Mouse (Mus musculus): ENCODE measurements around the gene Tmem9b. TPM values are rescaled to one million over a fixed set of nuclear protein-coding genes. Genes with fewer than 3 reads are reported as not detected.

The Tmem9b gene
- polyA plus RNA-seq, 1 experiment from 2014 or later: 27.5 TPM

- no peak within 1 kb of the TSS for H3K4me3 ChIP-seq
- no peak for DNase-seq (ENCODE audit: low spot score)
- no peaks in the 10 kb centered on the region for H3K4me1 ChIP-seq
- H3K27me3 ChIP-seq (replicated peaks; ENCODE audit: low read depth, poor library complexity, severe bottlenecking): no peaks in the 10 kb centered on the region
- no peaks in the 10 kb centered on the region for H3K36me3 ChIP-seq (replicated peaks)
- H3K27ac ChIP-seq (replicated peaks): no peak within 1 kb of the TSS
- H3K9me3 ChIP-seq: no peaks in the 10 kb centered on the region
- WGBS: 93% methylated on average over 5 of the region's 5 CpGs
Measured at GRCm38 (mm10) chr7:109723697-109724096, 29.0 kb downstream of the Tmem9b start, which contains the start of gene BC051019. Gene BC051019, minus strand, starts transcription at chr7:109723850.

- Histone ChIP-seq H3K27me3 (replicated peaks; ENCODE audit: low read depth, poor library complexity, severe bottlenecking) (no peaks in the 10 kb centered on the region), H3K9me3 (no peaks in the 10 kb centered on the region), H3K27ac (replicated peaks) (no peak overlapping the region), H3K4me1 (no peaks in the 10 kb centered on the region), H3K36me3 (replicated peaks) (no peaks in the 10 kb centered on the region), H3K4me3 (no peak overlapping the region)
- no peak for DNase-seq (ENCODE audit: low spot score)
- WGBS: 94% methylated on average over 8 of the region's 8 CpGs
Measured at GRCm38 (mm10) chr7:109723114-109723513, 29.6 kb downstream of the Tmem9b start.

GRCm38 (mm10) chr7:109722618-109723017, 30.1 kb downstream of the Tmem9b start:
- Histone ChIP-seq H3K27me3 (replicated peaks; ENCODE audit: low read depth, poor library complexity, severe bottlenecking) (no peaks in the 10 kb centered on the region), H3K36me3 (replicated peaks) (no peaks in the 10 kb centered on the region), H3K4me3 (no peak overlapping the region), H3K9me3 (no peaks in the 10 kb centered on the region), H3K27ac (replicated peaks) (no peak overlapping the region), H3K4me1 (no peaks in the 10 kb centered on the region)
- DNase-seq (ENCODE audit: low spot score): no peak
- 92% methylated on average over 2 of the region's 2 CpGs for WGBS

GRCm38 (mm10) chr7:109719286-109719685, 33.4 kb downstream of the Tmem9b start:
- H3K9me3 ChIP-seq: no peaks in the 10 kb centered on the region
- no peak overlapping the region for H3K27ac ChIP-seq (replicated peaks)
- WGBS: 69% methylated on average over 9 of the region's 9 CpGs
- no peaks in the 10 kb centered on the region for H3K27me3 ChIP-seq (replicated peaks; ENCODE audit: low read depth, poor library complexity, severe bottlenecking)
- H3K4me1 ChIP-seq: no peaks in the 10 kb centered on the region
- DNase-seq (ENCODE audit: low spot score): peak; percentile 20
- H3K36me3 ChIP-seq (replicated peaks): no peaks in the 10 kb centered on the region
- no peak overlapping the region for H3K4me3 ChIP-seq

- Histone ChIP-seq H3K27me3 (replicated peaks; ENCODE audit: low read depth, poor library complexity, severe bottlenecking) (no peaks in the 10 kb centered on the region), H3K9me3 (no peaks in the 10 kb centered on the region), H3K36me3 (replicated peaks) (peaks cover 47% of the 10 kb centered on the region), H3K4me1 (no peaks in the 10 kb centered on the region; the same call in 1 of the 2 replicates), H3K27ac (replicated peaks) (no peak overlapping the region), H3K4me3 (no peak overlapping the region)
- WGBS: 92% methylated on average over 2 of the region's 2 CpGs
- no peak for DNase-seq (ENCODE audit: low spot score)
Measured at GRCm38 (mm10) chr7:109713434-109713982, 39.2 kb downstream of the Tmem9b start.

- WGBS: 93% methylated on average over 7 of the region's 7 CpGs
- no peaks in the 10 kb centered on the region; the same call in 1 of the 2 replicates for H3K4me1 ChIP-seq
- DNase-seq (ENCODE audit: low spot score): no peak
- no peaks in the 10 kb centered on the region for H3K9me3 ChIP-seq
- no peak overlapping the region for H3K27ac ChIP-seq (replicated peaks)
- H3K36me3 ChIP-seq (replicated peaks): peaks cover 60% of the 10 kb centered on the region
- H3K27me3 ChIP-seq (replicated peaks; ENCODE audit: low read depth, poor library complexity, severe bottlenecking): no peaks in the 10 kb centered on the region
- H3K4me3 ChIP-seq: no peak overlapping the region
Measured at GRCm38 (mm10) chr7:109712198-109712597, 40.5 kb downstream of the Tmem9b start.

GRCm38 (mm10) chr7:109710069-109710468, 42.6 kb downstream of the Tmem9b start:
- Histone ChIP-seq H3K9me3 (no peaks in the 10 kb centered on the region), H3K36me3 (replicated peaks) (peaks cover 60% of the 10 kb centered on the region), H3K4me3 (no peak overlapping the region), H3K4me1 (no peaks in the 10 kb centered on the region; the same call in 1 of the 2 replicates), H3K27ac (replicated peaks) (no peak overlapping the region), H3K27me3 (replicated peaks; ENCODE audit: low read depth, poor library complexity, severe bottlenecking) (no peaks in the 10 kb centered on the region)
- DNase-seq (ENCODE audit: low spot score): no peak
- 75% methylated on average over 1 of the region's 1 CpGs for WGBS

- Histone ChIP-seq H3K36me3 (replicated peaks) (peaks cover 60% of the 10 kb centered on the region), H3K4me1 (peaks cover 8% of the 10 kb centered on the region; the same call in 1 of the 2 replicates), H3K9me3 (no peaks in the 10 kb centered on the region), H3K27me3 (replicated peaks; ENCODE audit: low read depth, poor library complexity, severe bottlenecking) (no peaks in the 10 kb centered on the region), H3K4me3 (no peak overlapping the region), H3K27ac (replicated peaks) (no peak overlapping the region)
- no peak for DNase-seq (ENCODE audit: low spot score)
- 73% methylated on average over 3 of the region's 3 CpGs for WGBS
Measured at GRCm38 (mm10) chr7:109708961-109709382, 43.7 kb downstream of the Tmem9b start.

- no peak overlapping the region for H3K27ac ChIP-seq (replicated peaks)
- peak; percentile 55 for DNase-seq (ENCODE audit: low spot score)
- H3K27me3 ChIP-seq (replicated peaks; ENCODE audit: low read depth, poor library complexity, severe bottlenecking): peaks cover 10% of the 10 kb centered on the region
- peaks cover 13% of the 10 kb centered on the region for H3K4me1 ChIP-seq
- no peaks in the 10 kb centered on the region for H3K9me3 ChIP-seq
- peaks cover 47% of the 10 kb centered on the region for H3K36me3 ChIP-seq (replicated peaks)
- no peak overlapping the region for H3K4me3 ChIP-seq
- WGBS: 62% methylated on average over 4 of the region's 4 CpGs
Measured at GRCm38 (mm10) chr7:109707023-109707785, 45.5 kb downstream of the Tmem9b start.

- no peaks in the 10 kb centered on the region for H3K9me3 ChIP-seq
- peaks cover 13% of the 10 kb centered on the region for H3K4me1 ChIP-seq
- WGBS: 58% methylated on average over 3 of the region's 3 CpGs
- H3K27ac ChIP-seq (replicated peaks): peak overlapping the region; percentile 94
- peaks cover 21% of the 10 kb centered on the region for H3K36me3 ChIP-seq (replicated peaks)
- DNase-seq (ENCODE audit: low spot score): no peak
- peaks cover 11% of the 10 kb centered on the region for H3K27me3 ChIP-seq (replicated peaks; ENCODE audit: low read depth, poor library complexity, severe bottlenecking)
- H3K4me3 ChIP-seq: peak overlapping the region; percentile 69
Measured at GRCm38 (mm10) chr7:109704461-109704860, 48.2 kb downstream of the Tmem9b start.

- peaks cover 13% of the 10 kb centered on the region for H3K4me1 ChIP-seq
- WGBS: 2% methylated on average over 17 of the region's 17 CpGs
- H3K36me3 ChIP-seq (replicated peaks): peaks cover 16% of the 10 kb centered on the region
- H3K9me3 ChIP-seq: no peaks in the 10 kb centered on the region
- peak overlapping the region; percentile 94 for H3K27ac ChIP-seq (replicated peaks)
- H3K27me3 ChIP-seq (replicated peaks; ENCODE audit: low read depth, poor library complexity, severe bottlenecking): peaks cover 11% of the 10 kb centered on the region
- peak overlapping the region; percentile 69 for H3K4me3 ChIP-seq
- no peak for DNase-seq (ENCODE audit: low spot score)
Measured at GRCm38 (mm10) chr7:109704016-109704377, 48.7 kb downstream of the Tmem9b start.

GRCm38 (mm10) chr7:109703190-109704015, 49.3 kb downstream of the Tmem9b start, which contains the start of the genes St5 and Akip1:
Gene St5, minus strand, starts transcription at chr7:109703605.
Gene Akip1, plus strand, starts transcription at chr7:109703690.
- H3K27ac ChIP-seq (replicated peaks): peak within 1 kb of the TSS; percentile 94
- peak within 1 kb of the TSS; percentile 69 for H3K4me3 ChIP-seq
- H3K4me1 ChIP-seq: peaks cover 13% of the 10 kb centered on the region
- H3K9me3 ChIP-seq: no peaks in the 10 kb centered on the region
- peaks cover 12% of the 10 kb centered on the region for H3K36me3 ChIP-seq (replicated peaks)
- under 1% methylated on average over 61 of the region's 61 CpGs for WGBS
- peaks cover 11% of the 10 kb centered on the region for H3K27me3 ChIP-seq (replicated peaks; ENCODE audit: low read depth, poor library complexity, severe bottlenecking)
- DNase-seq (ENCODE audit: low spot score): peak; percentile 99

Data from embryonic facial prominence, embryonic 10.5 days (tissue).